Comparison of ENCODE assay signal across 9 mouse cellular contexts in the genomic region with DNA sequence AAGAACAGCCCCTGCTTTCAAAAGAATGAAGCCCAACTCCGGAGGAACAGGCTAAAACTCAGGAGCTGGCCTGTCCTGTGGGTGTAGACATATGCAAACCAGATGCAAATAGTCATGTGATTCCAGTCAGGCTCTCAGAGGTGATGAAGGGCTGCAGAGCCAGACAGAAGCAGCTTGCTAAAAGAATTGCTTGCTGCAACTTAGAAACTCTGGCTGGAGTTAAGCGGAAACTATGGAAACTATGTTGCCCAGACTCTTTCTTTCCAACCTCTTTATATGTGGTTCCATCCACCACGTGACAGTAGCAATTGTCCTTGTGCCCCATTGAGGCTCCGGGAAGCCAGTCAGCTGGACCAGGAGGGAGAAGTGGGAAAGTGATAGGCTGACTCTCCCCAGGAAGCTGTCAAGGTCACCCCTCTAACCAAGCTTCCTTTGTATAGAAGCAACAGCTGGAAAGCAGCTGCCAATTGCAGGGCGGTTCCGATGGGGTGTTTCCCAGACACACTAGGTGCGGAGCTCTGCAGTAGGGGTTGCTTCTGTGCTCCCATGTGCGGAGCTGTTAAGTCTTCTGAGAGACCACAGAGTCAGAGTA. TPM values are rescaled to one million over a fixed set of nuclear protein-coding genes. Genes with fewer than 3 reads are reported as not detected.
DNase-seq lines count a peak whose midpoint lies in the region; ATAC-seq and TF ChIP-seq lines count a peak whose summit lies in the region.
"Had no signal": no experiment of that assay in that cellular context is flagged by ENCODE, and none has a peak within 500 bp of the region (broad histone marks: within the 10 kb centered on the region; RNA-seq: fewer than 3 reads in every experiment).

No protein-coding gene starts in this region.

- 9% methylated on average over 8 of the region's 8 CpGs for WGBS in lung, embryonic 14.5 days
- 6% methylated on average over 8 of the region's 8 CpGs for WGBS in heart, embryonic 16.5 days
- WGBS in neural tube, embryonic 15.5 days: 10% methylated on average over 8 of the region's 8 CpGs

- ATAC-seq in lung, embryonic 14.5 days (ENCODE audit: insufficient read depth): peak; percentile 96
- peak; percentile 89 for ATAC-seq in heart, embryonic 16.5 days (replicated peaks; ENCODE audit: extremely low read depth, insufficient read depth, low FRiP score)
- peak; percentile 64; the same call in 1 of the 2 replicates for ATAC-seq in neural tube, embryonic 15.5 days (ENCODE audit: low FRiP score)
- no peak for ATAC-seq in inflammation-experienced regulatory T-cells, adult 6 months

- no peaks in the 10 kb centered on the region for H3K9me3 ChIP-seq in lung, embryonic 14.5 days (ENCODE audit: low read depth, low read length)
- no peaks in the 10 kb centered on the region for H3K9me3 ChIP-seq in heart, embryonic 16.5 days (replicated peaks; ENCODE audit: control insufficient read depth, low read length)
- no peaks in the 10 kb centered on the region for H3K9me3 ChIP-seq in neural tube, embryonic 15.5 days (replicated peaks)

- peak; percentile 84 for DNase-seq in lung, embryonic 14.5 days
- DNase-seq in lung, postnatal 14 days: no peak
- DNase-seq in kidney, postnatal 4 days: peak; percentile 42 to 63
- no peak for DNase-seq in left cerebral cortex, postnatal 10 days (ENCODE audit: extremely low spot score in 1 of 2, low spot score in 2 of 2)
- no peak for DNase-seq in gastrocnemius, postnatal 14 days

- no peak overlapping the region for H3K4me3 ChIP-seq in lung, embryonic 14.5 days (ENCODE audit: low read depth, low read length)
- no peak overlapping the region for H3K4me3 ChIP-seq in heart, embryonic 16.5 days (ENCODE audit: low read length)
- H3K4me3 ChIP-seq in neural tube, embryonic 15.5 days (replicated peaks): no peak overlapping the region

- TF ChIP-seq CTCF in lung, embryonic 14.5 days (IDR thresholded peaks at IDR 0.05; ENCODE audit: low read depth): no peak

- H3K4me1 ChIP-seq in lung, embryonic 14.5 days (ENCODE audit: insufficient read depth): peaks cover 8% of the 10 kb centered on the region; the same call in 1 of the 2 replicates
- H3K4me1 ChIP-seq in heart, embryonic 16.5 days (ENCODE audit: control insufficient read depth, insufficient read depth, low read length): peaks cover 15% of the 10 kb centered on the region; the same call in 1 of the 2 replicates
- H3K4me1 ChIP-seq in neural tube, embryonic 15.5 days: peaks cover 5% of the 10 kb centered on the region

- H3K36me3 ChIP-seq in lung, embryonic 14.5 days (ENCODE audit: insufficient read depth): no peaks in the 10 kb centered on the region
- H3K36me3 ChIP-seq in heart, embryonic 16.5 days (ENCODE audit: control insufficient read depth, insufficient read depth): no peaks in the 10 kb centered on the region
- H3K36me3 ChIP-seq in neural tube, embryonic 15.5 days: no peaks in the 10 kb centered on the region

- H3K27me3 ChIP-seq in lung, embryonic 14.5 days (ENCODE audit: insufficient read depth, low read length): no peaks in the 10 kb centered on the region
- H3K27me3 ChIP-seq in heart, embryonic 16.5 days (ENCODE audit: control insufficient read depth, insufficient read depth, low read length): no peaks in the 10 kb centered on the region
- H3K27me3 ChIP-seq in neural tube, embryonic 15.5 days (replicated peaks): no peaks in the 10 kb centered on the region

- H3K4me2 ChIP-seq in lung, embryonic 14.5 days: peak overlapping the region; percentile 18; the same call in 1 of the 2 replicates
- H3K4me2 ChIP-seq in heart, embryonic 16.5 days (ENCODE audit: low read depth, low read length): peak overlapping the region; percentile 26
- 0 out of 2 replicates have a peak overlapping the region, but pooled peaks have one; percentile 12 for H3K4me2 ChIP-seq in neural tube, embryonic 15.5 days

- H3K27ac ChIP-seq in lung, embryonic 14.5 days (ENCODE audit: low read depth): peak overlapping the region; percentile 69
- H3K27ac ChIP-seq in heart, embryonic 16.5 days (ENCODE audit: low read length): peak overlapping the region; percentile 90
- peak overlapping the region; percentile 67 for H3K27ac ChIP-seq in neural tube, embryonic 15.5 days (replicated peaks)
- H3K27ac ChIP-seq: macrophage had no signal

- intact Hi-C loops in left cerebral cortex, postnatal 10 days (cut with DNase I): no loop called here
- intact Hi-C loops in gastrocnemius, postnatal 14 days (cut with DNase I; ENCODE audit: low total_unique reads): no loop called here

- H3K9ac ChIP-seq in lung, embryonic 14.5 days: no peak overlapping the region
- H3K9ac ChIP-seq in heart, embryonic 16.5 days (ENCODE audit: low read length): peak overlapping the region; percentile 52
- no peak overlapping the region for H3K9ac ChIP-seq in neural tube, embryonic 15.5 days (replicated peaks)

RNA-seq across cellular contexts. Expression of gene Dlg5, which starts 8.0 kb away (rescaled TPM):
- 25.8 and 28.9 TPM in 2 replicates for polyA plus RNA-seq in lung, embryonic 14.5 days (2014; fragmentation: Nextera tagmentation; extraction: Ambion mirVana)
- 5.2 and 6.8 TPM in 2 replicates for polyA plus RNA-seq in heart, embryonic 16.5 days (2015; fragmentation: Nextera tagmentation; extraction: Ambion mirVana)
- 17.5 and 19.9 TPM in 2 replicates for polyA plus RNA-seq in neural tube, embryonic 15.5 days (2015; fragmentation: Nextera tagmentation; extraction: Ambion mirVana)
- under 1 TPM in 2 of 3 experiments, not detected in 1; 0.62 TPM for polyA plus RNA-seq in inflammation-experienced regulatory T-cells, adult 6 months (2017; shearing (Covaris generic))
- total RNA-seq in left cerebral cortex, postnatal 10 days (2021): 10 to 100 TPM; 52.3 to 57.3 TPM
- total RNA-seq in gastrocnemius, postnatal 14 days (2021): 1 to 10 TPM; 8.7 to 9.4 TPM

RNA-seq across cellular contexts. Expression of gene E330034G19Rik, which starts 39.3 kb away (rescaled TPM):
- not detected in 2 replicates for polyA plus RNA-seq in lung, embryonic 14.5 days (2014; fragmentation: Nextera tagmentation; extraction: Ambion mirVana)
- 0.11 TPM in 1 of 2 replicates, not detected in the other for polyA plus RNA-seq in heart, embryonic 16.5 days (2015; fragmentation: Nextera tagmentation; extraction: Ambion mirVana)
- polyA plus RNA-seq in neural tube, embryonic 15.5 days (2015; fragmentation: Nextera tagmentation; extraction: Ambion mirVana): not detected in 2 replicates
- polyA plus RNA-seq in inflammation-experienced regulatory T-cells, adult 6 months (2017; shearing (Covaris generic)): not detected
- total RNA-seq in left cerebral cortex, postnatal 10 days (2021): not detected
- not detected for total RNA-seq in gastrocnemius, postnatal 14 days (2021)
- polyA plus RNA-seq: macrophage had no signal

Comparison
In these comparisons a context has a peak if more than half of its experiments do, and no peak if none do; other contexts are left out.
1. DNase-seq: peak in lung, embryonic 14.5 days (single experiment) and kidney, postnatal 4 days (2 of 2); none in lung, postnatal 14 days (single experiment), left cerebral cortex, postnatal 10 days (0 of 2) and gastrocnemius, postnatal 14 days (single experiment).
2. Peak in every context shown above with its lines, with median percentiles within 50 percentile points of each other: H3K27ac ChIP-seq and H3K4me2 ChIP-seq.